Mouse (Mus musculus) erythroblast, embryonic 14.5 days (primary cell): ENCODE measurements around the gene Slc22a4. TPM values are rescaled to one million over a fixed set of nuclear protein-coding genes. Genes with fewer than 3 reads are reported as not detected.

Experiments
- H3K27me3 ChIP-seq: 2 replicates; pipeline ENCODE4 v1.6.1; 2012; ENCODE audit warnings: inconsistent platforms; ENCODE audit not compliant: control insufficient read depth
- H3K36me3 ChIP-seq: 2 replicates; pipeline ENCODE4 v1.6.1; 2012; ENCODE audit warnings: mild to moderate bottlenecking, inconsistent platforms; ENCODE audit not compliant: control insufficient read depth
- H3K4me1 ChIP-seq: 2 replicates; pipeline ENCODE4 v1.6.1; 2012; ENCODE audit warnings: inconsistent platforms; ENCODE audit not compliant: control insufficient read depth
- H3K4me3 ChIP-seq: replicated peaks from 2 replicates; pipeline ENCODE3; 2012; ENCODE audit warnings: moderate library complexity, mild to moderate bottlenecking, inconsistent platforms
- H3K9me3 ChIP-seq: 2 replicates; pipeline ENCODE4 v1.6.1; 2012; ENCODE audit warnings: low read length, inconsistent platforms, mixed read lengths; ENCODE audit not compliant: control insufficient read depth
- GATA1 ChIP-seq: IDR thresholded peaks from 2 replicates; pipeline ENCODE4 v1.6.1; 2012; ENCODE audit warnings: low read length, inconsistent platforms, mixed read lengths
- TAL1 ChIP-seq: IDR thresholded peaks from 3 replicates; pipeline ENCODE4 v1.6.1; 2012; ENCODE audit warnings: low read length, inconsistent platforms, mixed read lengths
- polyA plus RNA-seq: library from polyadenylated mRNA; stranded (reverse); fragments of >175 nt; gene quantifications from 2 replicates; pipeline ENCODE4 v1.2.3, GENCODE M21; 2012

The Slc22a4 gene
- polyA plus RNA-seq: 10.1 and 12.5 TPM in 2 replicates

- Histone ChIP-seq H3K27me3 (no peaks in the 10 kb centered on the region; the same call in 1 of the 2 replicates), H3K9me3 (no peaks in the 10 kb centered on the region; the same call in 1 of the 2 replicates), H3K36me3 (peaks cover 48% of the 10 kb centered on the region), H3K4me1 (peaks cover 54% of the 10 kb centered on the region), H3K4me3 (peak within 1 kb of the TSS; percentile 74)
- TF ChIP-seq GATA1 (no peak), TAL1 (no peak)
Measured at GRCm38 (mm10) chr11:54028044-54028951, at the start of gene Slc22a4. Gene Slc22a4 (minus strand): TSS chr11:54028090.

GRCm38 (mm10) chr11:54076101-54076500 lies 48.2 kb upstream of the Slc22a4 start:
- Histone ChIP-seq H3K27me3 (peaks cover 21% of the 10 kb centered on the region), H3K36me3 (no peaks in the 10 kb centered on the region), H3K4me3 (no peak overlapping the region), H3K4me1 (no peaks in the 10 kb centered on the region), H3K9me3 (no peaks in the 10 kb centered on the region)
- no peak for TF ChIP-seq GATA1
- TF ChIP-seq TAL1: no peak

GRCm38 (mm10) chr11:54075353-54075752 lies 47.5 kb upstream of the Slc22a4 start:
- Histone ChIP-seq H3K36me3 (no peaks in the 10 kb centered on the region), H3K9me3 (no peaks in the 10 kb centered on the region), H3K4me3 (no peak overlapping the region), H3K4me1 (no peaks in the 10 kb centered on the region), H3K27me3 (peaks cover 28% of the 10 kb centered on the region)
- TF ChIP-seq TAL1 (no peak), GATA1 (no peak)

DNA sequence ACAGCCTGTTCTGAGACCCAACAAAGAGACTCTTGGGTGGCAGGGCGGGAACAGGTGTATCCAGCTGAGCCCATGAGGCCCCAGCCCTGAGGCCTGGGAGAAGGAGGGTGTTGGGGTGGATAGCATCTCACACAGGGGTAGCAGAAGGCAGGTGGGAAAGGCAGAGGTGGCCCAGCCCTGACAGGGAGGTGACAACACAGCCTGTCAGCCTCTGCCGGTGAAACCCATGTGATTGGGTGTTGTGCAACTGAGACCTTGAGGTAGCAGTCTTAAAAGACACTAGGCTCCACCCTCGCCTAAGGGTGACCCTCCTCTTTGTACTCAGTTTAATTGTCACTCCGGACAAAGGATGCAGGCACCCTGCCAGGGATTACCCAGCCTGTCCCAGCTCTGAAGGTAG lies 45.4 kb upstream of the Slc22a4 start:
- TF ChIP-seq TAL1: no peak
- TF ChIP-seq GATA1: no peak
- H3K27me3 ChIP-seq: peaks cover 47% of the 10 kb centered on the region
- no peaks in the 10 kb centered on the region for H3K4me1 ChIP-seq
- H3K36me3 ChIP-seq: no peaks in the 10 kb centered on the region
- no peak overlapping the region for H3K4me3 ChIP-seq
- H3K9me3 ChIP-seq: no peaks in the 10 kb centered on the region

DNA sequence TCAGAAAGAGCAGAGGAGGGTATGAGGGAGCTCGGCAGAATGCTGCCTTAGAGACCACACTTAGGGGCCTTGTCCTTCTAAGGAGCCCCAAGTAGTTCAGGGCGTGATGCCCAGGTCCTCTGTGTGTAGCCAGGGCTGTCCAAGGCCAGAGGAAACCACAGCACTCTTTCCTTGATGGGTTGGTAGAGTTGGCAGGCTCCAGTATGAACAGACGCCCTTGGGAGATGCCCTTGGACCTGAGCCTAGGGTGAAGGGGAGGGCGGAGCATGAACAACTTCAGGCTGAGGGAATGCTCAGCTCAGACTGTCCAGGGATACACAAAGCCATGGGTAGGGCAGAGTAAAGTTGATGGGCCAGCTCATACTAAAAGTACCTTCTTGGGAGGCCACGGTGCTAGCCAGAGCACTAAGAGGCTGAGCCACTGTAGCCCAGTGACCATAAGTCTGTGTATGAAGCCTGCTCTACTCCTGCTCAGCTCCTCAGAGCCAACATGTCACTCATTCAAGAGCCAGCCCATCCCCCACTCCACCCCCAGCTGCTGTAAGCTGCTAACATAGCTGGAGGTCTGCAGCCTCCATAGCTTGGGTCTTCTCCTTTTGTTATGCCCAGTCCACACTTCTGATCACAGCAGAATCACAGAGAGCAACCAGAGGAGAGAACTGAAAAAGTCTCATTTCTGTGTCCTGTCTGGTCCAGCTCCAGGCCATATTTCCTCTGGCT lies 44.0 kb upstream of the Slc22a4 start:
- H3K4me3 ChIP-seq: no peak overlapping the region
- peaks cover 61% of the 10 kb centered on the region for H3K27me3 ChIP-seq
- no peaks in the 10 kb centered on the region for H3K4me1 ChIP-seq
- H3K9me3 ChIP-seq: no peaks in the 10 kb centered on the region
- no peaks in the 10 kb centered on the region for H3K36me3 ChIP-seq
- no peak for TF ChIP-seq GATA1
- TF ChIP-seq TAL1: no peak

DNA sequence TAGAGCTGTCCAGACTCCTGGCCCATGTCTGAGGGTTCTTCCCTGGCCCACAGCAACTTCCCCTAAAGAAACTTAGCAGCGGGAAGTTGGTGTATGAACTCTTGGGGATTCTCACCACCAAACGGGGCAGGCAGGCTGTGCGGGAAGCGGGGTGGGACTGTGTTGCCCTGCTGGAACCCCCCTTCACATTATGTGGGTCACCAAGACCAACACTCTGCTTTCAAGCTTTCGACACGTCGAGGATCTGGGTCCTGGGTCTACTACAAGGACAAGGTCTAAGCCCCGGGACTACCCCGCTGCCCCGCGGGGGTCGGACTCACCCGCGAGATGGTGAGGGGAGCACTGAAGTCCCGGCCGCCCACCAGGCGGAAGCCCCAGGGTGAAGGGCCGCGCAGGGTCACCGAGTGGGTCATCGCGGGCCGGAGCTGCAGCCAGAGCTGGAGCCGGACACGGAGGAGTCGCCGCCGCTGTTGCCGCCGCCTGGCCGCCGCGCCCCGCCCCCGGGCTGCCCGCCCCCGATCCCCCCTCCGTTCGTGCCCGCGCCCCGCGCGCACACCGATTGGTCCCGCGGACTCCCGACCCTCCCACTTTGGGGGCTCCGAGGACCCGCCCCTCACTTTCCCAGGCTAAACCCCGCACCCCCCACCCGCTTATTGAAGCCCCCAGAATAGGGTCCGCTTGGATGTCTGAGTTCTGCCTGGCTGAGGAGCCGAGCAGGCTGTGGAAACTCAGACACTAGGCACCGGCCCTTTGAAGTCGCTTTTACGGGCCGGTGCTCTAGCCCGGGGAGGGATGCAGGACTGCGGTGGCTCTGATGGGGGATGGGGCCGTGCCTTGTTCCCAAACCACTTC lies 40.9 kb upstream of the Slc22a4 start, which contains the start of gene Pdlim4:
Gene Pdlim4 (minus strand): TSS at position 495 of the 852 bp plus-strand sequence.
- TF ChIP-seq GATA1: no peak
- no peak for TF ChIP-seq TAL1
- Histone ChIP-seq H3K27me3 (peaks cover 66% of the 10 kb centered on the region), H3K9me3 (no peaks in the 10 kb centered on the region), H3K4me1 (no peaks in the 10 kb centered on the region; the same call in 1 of the 2 replicates), H3K4me3 (peak within 1 kb of the TSS; percentile 22), H3K36me3 (no peaks in the 10 kb centered on the region)

GRCm38 (mm10) chr11:54067996-54068519 lies 40.2 kb upstream of the Slc22a4 start:
- Histone ChIP-seq H3K27me3 (peaks cover 63% of the 10 kb centered on the region), H3K4me3 (no peak overlapping the region), H3K36me3 (no peaks in the 10 kb centered on the region)

GRCm38 (mm10) chr11:54067318-54067995 lies 39.6 kb upstream of the Slc22a4 start:
- H3K27me3 ChIP-seq: peaks cover 63% of the 10 kb centered on the region
- H3K9me3 ChIP-seq: no peaks in the 10 kb centered on the region
- no peaks in the 10 kb centered on the region for H3K36me3 ChIP-seq
- no peaks in the 10 kb centered on the region; the same call in 1 of the 2 replicates for H3K4me1 ChIP-seq
- H3K4me3 ChIP-seq: no peak overlapping the region
- no peak for TF ChIP-seq GATA1
- TF ChIP-seq TAL1: no peak

More at GRCm38 (mm10) chr11:54067996-54068519, 40.2 kb upstream of the Slc22a4 start:
- H3K9me3 ChIP-seq: no peaks in the 10 kb centered on the region
- TF ChIP-seq TAL1 (no peak), GATA1 (no peak)
- H3K4me1 ChIP-seq: no peaks in the 10 kb centered on the region; the same call in 1 of the 2 replicates
